Mouse (Mus musculus): Measurements from ENCODE around the gene Avpi1. TPM values are rescaled to one million over a fixed set of nuclear protein-coding genes. Genes with fewer than 3 reads are reported as not detected.

The Avpi1 gene
- 10 to 100 TPM; 15.8 to 18.0 TPM for total RNA-seq (2021)
- long read RNA-seq, transcript Avpi1-201 (3 exons, 1,044 nt), result major isoform, 39 of 41 reads
- long read RNA-seq, partial matches to known transcripts, result 1 of 41 reads
- long read RNA-seq, other reads (novel, unspliced or antisense), result 1 of 41 reads

DNA sequence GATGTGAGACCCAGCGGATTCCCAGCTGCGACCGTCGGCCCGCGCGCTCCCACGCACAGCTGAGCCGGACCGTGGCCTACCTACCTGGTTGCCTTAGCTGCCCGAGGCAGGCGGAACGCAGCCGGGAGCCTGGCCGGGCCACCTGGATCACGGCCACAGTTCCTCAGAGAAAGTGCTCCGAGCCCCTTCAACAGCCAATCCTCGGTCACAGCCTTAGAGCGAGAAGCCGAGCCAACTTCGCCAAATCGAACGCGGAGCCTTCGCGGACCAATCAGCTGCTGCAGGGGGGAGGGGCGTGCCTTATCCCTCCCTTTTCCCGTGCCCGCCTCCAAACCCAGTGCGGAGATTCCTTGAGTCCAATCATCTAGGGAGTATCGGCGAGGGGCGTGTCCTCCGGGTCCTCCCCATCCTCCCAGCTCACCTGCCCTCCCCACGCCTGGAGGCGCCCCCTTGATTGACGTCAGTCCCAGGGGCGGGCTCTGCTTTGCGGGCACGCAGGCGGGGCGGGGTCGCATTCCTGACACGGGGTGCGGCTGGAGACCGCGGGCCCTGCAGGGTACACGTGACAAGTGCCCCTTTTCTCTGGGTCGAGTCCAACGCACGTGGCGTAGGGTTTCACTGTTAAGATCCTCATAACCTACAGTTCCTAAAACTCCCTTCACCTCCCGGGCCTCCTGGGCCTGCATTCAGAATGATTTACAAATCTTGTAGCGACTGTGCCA lies at the start of gene Avpi1:
Avpi1 (minus strand) TSS at position 273 of the 722 bp plus-strand sequence.
- peak; percentile 97 for DNase-seq (ENCODE audit: low spot score in 2 of 2)

GRCm38 (mm10) chr19:42177461-42177860 lies 48.6 kb upstream of the Avpi1 start:
- no peak for DNase-seq (ENCODE audit: low spot score in 2 of 2)

DNA sequence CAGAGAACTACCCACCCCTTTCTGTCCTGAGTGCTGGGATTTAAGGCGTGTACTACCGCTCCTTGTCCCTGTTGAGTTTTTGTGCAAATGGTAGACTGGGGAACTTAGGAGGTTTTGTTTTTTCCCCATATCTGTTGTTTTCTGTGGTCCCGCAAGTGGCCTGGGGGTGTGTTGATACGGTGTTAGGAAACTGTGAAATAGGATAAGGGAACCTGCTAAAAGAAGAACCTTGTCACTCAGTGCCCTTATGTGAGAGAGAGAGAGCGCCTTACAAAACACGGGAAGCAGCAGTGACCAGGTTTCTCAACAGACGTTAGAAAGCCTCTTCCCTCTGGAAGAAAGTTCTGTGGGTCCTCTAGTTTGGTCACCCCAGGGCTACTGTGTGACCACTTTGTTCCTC lies 48.0 kb upstream of the Avpi1 start:
- DNase-seq (ENCODE audit: low spot score in 2 of 2), result no peak

DNA sequence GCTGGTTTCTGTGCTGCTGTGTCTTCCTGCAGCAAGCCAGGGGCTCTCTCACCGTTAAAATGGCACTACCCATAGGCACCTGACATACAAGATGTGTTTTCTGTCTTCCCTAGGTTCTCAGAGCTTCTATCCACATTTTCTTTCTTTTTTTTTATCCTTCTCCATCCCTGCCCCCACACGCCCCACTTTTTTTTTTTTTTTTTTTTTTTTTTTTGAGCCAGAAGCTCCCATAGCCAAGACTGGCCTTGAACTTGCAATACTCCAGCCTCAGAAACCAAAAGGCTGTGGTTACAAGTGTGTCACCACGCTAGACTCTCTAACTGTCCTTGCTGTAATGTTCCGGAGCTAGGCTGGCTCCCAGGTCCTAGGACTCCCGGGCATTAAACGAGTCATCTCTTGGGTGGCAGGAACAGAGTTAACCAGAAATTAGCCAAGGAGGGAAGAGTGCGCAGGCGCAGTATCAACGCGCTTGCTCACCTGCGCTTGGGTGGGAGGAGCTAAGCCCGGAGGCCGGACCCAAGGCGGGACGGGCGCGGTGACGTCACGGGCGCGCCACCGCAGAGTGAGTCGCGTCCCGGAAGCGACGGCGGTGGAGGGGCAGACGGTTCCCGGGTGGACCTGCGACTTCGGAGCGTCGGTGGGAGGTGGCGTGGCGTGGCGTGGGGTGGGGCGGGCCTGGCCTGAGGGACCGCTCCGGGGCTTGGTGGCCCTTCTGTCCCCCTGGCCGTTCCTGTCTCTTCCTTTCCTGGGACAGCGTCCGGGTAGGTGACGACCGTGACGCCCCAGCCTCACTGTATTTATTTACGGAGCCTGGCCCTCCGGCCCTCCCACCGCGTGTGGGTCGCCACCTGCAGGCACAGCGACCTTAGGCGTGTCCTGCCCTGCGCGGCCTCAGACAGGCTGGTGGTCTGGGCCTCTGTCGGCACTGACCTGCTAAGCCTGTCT lies 41.4 kb upstream of the Avpi1 start:
- DNase-seq (ENCODE audit: low spot score in 2 of 2), result peak; percentile 91 to 94

GRCm38 (mm10) chr19:42169322-42169975 lies 40.6 kb upstream of the Avpi1 start:
- DNase-seq (ENCODE audit: low spot score in 2 of 2), result no peak

GRCm38 (mm10) chr19:42167489-42167888 lies 38.6 kb upstream of the Avpi1 start:
- DNase-seq (ENCODE audit: low spot score in 2 of 2), result no peak

- DNase-seq (ENCODE audit: low spot score in 2 of 2), result no peak
These were observed 37.9 kb upstream of the Avpi1 start for GRCm38 (mm10) chr19:42166766-42167165.

- DNase-seq (ENCODE audit: low spot score in 2 of 2), result peak; percentile 92 to 93
These were observed 37.3 kb upstream of the Avpi1 start for GRCm38 (mm10) chr19:42166130-42166529.

- DNase-seq (ENCODE audit: low spot score in 2 of 2), result no peak
These were observed 35.3 kb upstream of the Avpi1 start for GRCm38 (mm10) chr19:42164188-42164587.

DNA sequence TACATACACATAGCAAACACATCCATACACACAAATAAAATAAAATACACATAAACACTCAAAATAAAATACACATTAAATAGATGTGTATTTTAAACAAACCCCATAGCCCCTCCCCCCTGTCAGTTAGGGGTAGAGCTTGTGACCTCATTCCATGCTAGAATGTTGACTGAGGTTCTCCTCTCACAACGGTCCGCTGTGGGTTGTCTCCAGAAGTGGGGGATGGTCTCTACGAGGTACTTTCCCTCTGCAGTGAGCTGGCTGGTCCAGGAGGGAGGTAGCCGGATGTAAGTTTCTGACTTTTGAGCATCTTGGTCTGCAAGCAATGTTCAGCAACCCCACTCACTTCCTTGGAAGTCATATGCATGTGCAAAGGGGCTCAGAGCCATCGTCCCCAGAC lies 34.9 kb upstream of the Avpi1 start, which contains the start of gene Zfyve27:
Zfyve27 (plus strand) TSS at position 188 of the 400 bp plus-strand sequence.
- no peak for DNase-seq (ENCODE audit: low spot score in 2 of 2)

DNA sequence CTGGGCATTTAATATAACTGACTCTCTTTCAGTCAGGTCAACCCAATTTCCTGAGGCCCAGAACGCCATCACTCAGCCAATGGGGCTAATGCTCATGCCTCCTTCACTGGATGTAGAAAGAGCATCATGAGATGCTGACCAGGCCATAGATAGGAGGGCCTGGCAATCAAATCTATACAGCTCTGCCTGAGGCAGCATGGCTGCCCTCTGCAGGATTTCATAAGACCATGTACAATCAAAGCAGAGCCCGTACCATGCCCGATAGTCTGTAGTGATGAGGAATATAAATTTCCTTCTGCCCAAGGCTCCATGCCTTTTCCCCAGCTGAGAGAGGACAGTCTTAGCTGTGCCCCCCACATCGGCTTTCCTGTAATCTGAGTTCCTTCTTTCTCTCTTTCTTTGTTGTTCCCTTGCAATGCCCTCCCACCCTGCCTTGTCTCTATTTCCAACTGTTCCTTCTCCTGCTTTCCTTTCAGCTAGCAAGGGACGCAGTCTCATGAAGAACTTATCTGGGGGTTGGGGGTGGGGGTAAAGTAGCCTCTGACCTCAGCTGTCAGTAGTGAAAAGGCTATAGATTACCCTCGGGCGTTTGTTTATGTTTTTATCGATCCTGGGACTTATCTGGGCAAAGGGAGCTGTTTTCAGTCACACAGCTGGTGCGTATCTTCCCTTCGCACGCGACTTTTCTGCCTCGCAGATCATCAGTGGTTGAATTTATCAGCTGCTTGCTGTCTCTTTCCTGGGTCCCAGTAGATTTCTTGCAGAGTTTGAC lies 29.6 kb upstream of the Avpi1 start:
- DNase-seq (ENCODE audit: low spot score in 2 of 2), result no peak

DNA sequence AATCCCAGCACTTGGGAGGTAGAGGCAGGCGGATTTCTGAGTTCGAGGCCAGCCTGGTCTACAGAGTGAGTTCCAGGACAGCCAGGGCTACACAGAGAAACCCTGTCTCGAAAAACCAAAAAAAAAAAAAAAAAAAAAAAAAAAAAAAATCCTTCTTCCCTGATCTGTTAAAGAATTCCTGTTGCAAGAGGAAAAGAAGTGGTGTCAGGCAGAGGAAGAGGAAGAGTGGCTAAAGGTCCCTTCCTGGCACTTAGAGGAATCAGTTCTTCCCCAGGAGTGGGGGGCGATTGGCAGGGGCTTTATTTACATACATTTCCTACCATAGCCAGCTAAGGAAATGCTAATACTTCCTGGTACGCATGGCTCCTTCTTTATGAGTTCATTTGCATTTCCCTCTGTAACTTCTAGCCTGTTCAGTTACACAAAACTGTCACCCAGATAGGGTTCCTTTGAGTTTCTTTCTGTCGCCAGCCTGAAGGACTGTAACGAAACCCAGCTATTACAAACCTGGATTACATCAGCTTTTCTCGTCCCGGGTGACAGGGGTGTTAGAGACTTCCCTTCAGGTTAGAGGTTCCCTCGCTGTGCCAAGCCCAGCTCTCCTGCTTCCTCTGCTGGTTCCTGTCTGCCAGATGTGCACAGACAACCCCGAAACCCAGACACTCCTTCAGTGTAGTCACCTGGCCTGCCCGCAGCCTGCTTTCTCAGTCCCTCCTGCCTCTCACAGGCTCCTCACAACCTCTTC lies 28.8 kb upstream of the Avpi1 start:
- no peak for DNase-seq (ENCODE audit: low spot score in 2 of 2)

DNA sequence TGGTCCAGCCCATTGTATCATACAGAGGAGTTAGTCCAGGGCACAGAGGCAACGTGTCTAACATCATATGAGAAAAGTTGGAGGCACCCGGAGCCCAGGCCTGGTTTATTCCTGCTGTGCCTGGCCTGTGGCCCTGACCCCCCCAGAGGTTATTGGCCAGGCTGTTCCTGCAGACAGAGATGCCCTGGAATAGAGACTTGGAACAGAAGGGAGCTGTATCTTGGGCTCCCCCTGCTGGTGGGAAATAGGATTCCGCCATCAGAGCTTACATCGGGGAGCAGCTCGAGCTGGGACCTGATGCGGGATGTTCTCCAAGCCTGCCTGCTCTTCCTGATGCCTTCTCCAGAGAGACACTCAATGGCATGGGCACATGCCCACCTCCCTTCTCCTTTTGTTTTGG lies 23.1 kb upstream of the Avpi1 start:
- DNase-seq (ENCODE audit: low spot score in 2 of 2), result peak; percentile 89 to 91

DNA sequence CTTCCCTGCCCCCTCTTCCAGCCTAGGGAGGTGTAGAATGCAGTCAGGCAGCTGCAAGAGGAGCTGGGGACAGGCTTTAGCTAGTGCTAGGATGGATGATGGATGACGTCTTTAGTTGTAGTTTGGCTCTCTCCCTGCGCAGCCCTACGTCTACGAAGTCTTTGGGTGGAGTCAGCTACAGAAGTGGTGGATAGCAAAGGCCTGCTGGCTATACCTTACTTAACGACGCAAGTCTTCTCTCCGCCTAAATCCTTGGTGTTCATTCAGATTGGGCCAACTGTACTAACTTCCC lies 19.7 kb upstream of the Avpi1 start:
- no peak for DNase-seq (ENCODE audit: low spot score in 2 of 2)

GRCm38 (mm10) chr19:42147769-42148568 lies 19.1 kb upstream of the Avpi1 start:
- peak; percentile 62 to 66 for DNase-seq (ENCODE audit: low spot score in 2 of 2)

GRCm38 (mm10) chr19:42147170-42147768 lies 18.4 kb upstream of the Avpi1 start, which contains the start of gene Marveld1:
TSS of gene Marveld1 (plus strand) at chr19:42147400.
- peak; percentile 55 to 56 for DNase-seq (ENCODE audit: low spot score in 2 of 2)

DNA sequence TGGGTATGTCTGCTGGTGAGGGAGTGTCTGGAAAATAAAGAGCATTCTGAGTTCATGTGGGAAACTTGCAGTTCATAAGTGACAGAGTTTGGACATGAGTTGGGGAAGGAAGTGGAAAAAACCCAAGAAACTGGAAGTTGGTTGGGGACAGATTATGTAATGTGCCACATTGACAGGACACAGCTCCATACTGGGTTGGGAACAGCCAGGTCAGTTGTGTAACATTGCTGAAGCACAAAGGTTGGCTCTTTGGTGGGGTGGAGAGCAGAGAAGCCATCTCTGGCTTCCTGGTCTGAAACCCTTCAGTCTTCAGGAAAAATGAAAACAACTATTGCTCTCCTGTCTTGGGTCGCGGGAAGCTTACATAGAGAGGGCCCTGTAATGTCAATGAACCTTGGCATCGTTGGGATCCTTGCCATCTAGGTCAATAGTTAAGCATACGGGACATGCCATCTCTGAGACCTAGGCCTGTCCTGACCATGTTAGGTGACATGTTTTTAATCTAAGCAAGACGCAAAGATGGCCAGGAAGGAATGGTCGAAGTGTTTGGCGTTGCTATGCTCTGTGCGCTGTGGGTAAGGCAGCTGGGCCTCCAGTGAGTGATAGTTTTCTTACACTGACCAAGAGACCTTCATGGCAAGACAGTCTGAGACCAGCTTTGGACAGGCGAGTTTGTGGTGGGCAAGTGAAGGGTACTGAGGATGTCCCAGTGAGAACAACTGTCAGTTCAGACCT lies 17.6 kb upstream of the Avpi1 start:
- DNase-seq (ENCODE audit: low spot score in 2 of 2), result no peak

GRCm38 (mm10) chr19:42145731-42146130 lies 16.9 kb upstream of the Avpi1 start:
- DNase-seq (ENCODE audit: low spot score in 2 of 2), result no peak

Measured in layer of hippocampus, postnatal 10 days (tissue).